Mouse (Mus musculus): Measurements from ENCODE around the gene Mmd.

Mmd gene

GRCm38 (mm10) chr11:90249025-90249650, at the start of gene Mmd:
Gene Mmd (plus strand): TSS chr11:90249456.
- DNase-seq (ENCODE audit: low read depth, low spot score) = peak; percentile 99

- DNase-seq (ENCODE audit: low read depth, low spot score) = no peak
Measured at GRCm38 (mm10) chr11:90200826-90201225, 48.4 kb upstream of the Mmd start.

- DNase-seq (ENCODE audit: low read depth, low spot score) = no peak
Measured at GRCm38 (mm10) chr11:90214246-90214645, 35.0 kb upstream of the Mmd start.

- no peak for DNase-seq (ENCODE audit: low read depth, low spot score)
Measured at GRCm38 (mm10) chr11:90220022-90220645, 29.1 kb upstream of the Mmd start.

GRCm38 (mm10) chr11:90220750-90221149, 28.5 kb upstream of the Mmd start:
- DNase-seq (ENCODE audit: low read depth, low spot score) = no peak

- no peak for DNase-seq (ENCODE audit: low read depth, low spot score)
Measured at GRCm38 (mm10) chr11:90224914-90225470, 24.3 kb upstream of the Mmd start.

GRCm38 (mm10) chr11:90227000-90227922, 22.0 kb upstream of the Mmd start:
- no peak for DNase-seq (ENCODE audit: low read depth, low spot score)

GRCm38 (mm10) chr11:90228251-90228949, 20.9 kb upstream of the Mmd start:
- DNase-seq (ENCODE audit: low read depth, low spot score) = no peak

- DNase-seq (ENCODE audit: low read depth, low spot score) = no peak
Measured at GRCm38 (mm10) chr11:90229800-90230199, 19.5 kb upstream of the Mmd start.

GRCm38 (mm10) chr11:90230671-90231070, 18.6 kb upstream of the Mmd start:
- DNase-seq (ENCODE audit: low read depth, low spot score) = no peak

- no peak for DNase-seq (ENCODE audit: low read depth, low spot score)
Measured at GRCm38 (mm10) chr11:90231631-90232030, 17.6 kb upstream of the Mmd start.

- DNase-seq (ENCODE audit: low read depth, low spot score) = no peak
Measured at GRCm38 (mm10) chr11:90232685-90233084, 16.6 kb upstream of the Mmd start.

GRCm38 (mm10) chr11:90235221-90235620, 14.0 kb upstream of the Mmd start:
- DNase-seq (ENCODE audit: low read depth, low spot score) = no peak

- no peak for DNase-seq (ENCODE audit: low read depth, low spot score)
Measured at GRCm38 (mm10) chr11:90237616-90238015, 11.6 kb upstream of the Mmd start.

- DNase-seq (ENCODE audit: low read depth, low spot score) = no peak
Measured at GRCm38 (mm10) chr11:90238657-90239056, 10.6 kb upstream of the Mmd start.

- no peak for DNase-seq (ENCODE audit: low read depth, low spot score)
Measured at GRCm38 (mm10) chr11:90240652-90241330, 8.5 kb upstream of the Mmd start.

GRCm38 (mm10) chr11:90241874-90242273, 7.4 kb upstream of the Mmd start:
- no peak for DNase-seq (ENCODE audit: low read depth, low spot score)

- DNase-seq (ENCODE audit: low read depth, low spot score) = no peak
Measured at GRCm38 (mm10) chr11:90243300-90243699, 6.0 kb upstream of the Mmd start.

- DNase-seq (ENCODE audit: low read depth, low spot score) = no peak
Measured at GRCm38 (mm10) chr11:90245630-90246029, 3.6 kb upstream of the Mmd start.

- DNase-seq (ENCODE audit: low read depth, low spot score) = no peak
Measured at GRCm38 (mm10) chr11:90246676-90247075, 2.6 kb upstream of the Mmd start.

- no peak for DNase-seq (ENCODE audit: low read depth, low spot score)
Measured at GRCm38 (mm10) chr11:90247793-90248192, 1.5 kb upstream of the Mmd start.
